Mouse (Mus musculus): ENCODE measurements around the gene 4930579F01Rik. TPM values are rescaled to one million over a fixed set of nuclear protein-coding genes. Genes with fewer than 3 reads are reported as not detected.
A peak's percentile ranks its signal among the peaks of the same experiment; 100 is the strongest.

Gene 4930579F01Rik
- polyA plus RNA-seq, 1 experiment from 2014 or later, result 0.12 TPM

DNA sequence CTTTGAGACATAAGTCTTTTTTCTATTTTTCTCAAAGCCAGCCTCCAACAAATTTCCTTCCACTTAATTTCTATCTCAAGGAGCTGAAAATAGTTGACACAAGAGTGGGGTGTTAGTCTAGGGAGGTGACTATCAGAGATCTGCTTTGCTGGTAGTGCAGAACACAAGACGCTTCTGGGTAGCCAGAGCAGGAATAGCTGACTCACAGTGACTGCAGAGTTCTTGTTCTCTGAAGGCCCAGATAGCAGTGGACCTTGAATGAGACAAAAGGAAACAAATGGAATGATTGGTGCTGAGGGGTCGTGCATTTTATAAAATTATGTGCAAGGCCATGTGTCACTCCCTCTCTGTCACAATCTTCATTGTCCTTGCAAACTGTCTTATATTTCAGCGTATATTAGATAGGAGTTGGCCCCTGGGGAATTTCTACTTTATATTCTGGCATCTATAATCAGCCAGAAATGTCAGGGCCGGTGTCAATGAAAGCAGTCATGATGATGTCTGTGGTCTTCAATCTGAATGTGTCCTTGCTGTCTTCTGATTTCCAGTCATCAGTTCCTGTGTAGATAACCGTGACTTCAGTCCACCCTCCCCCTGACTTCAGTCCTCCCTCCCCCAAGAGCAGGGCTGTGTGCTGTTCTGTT, 16.9 kb upstream of the 4930579F01Rik start:
- Histone ChIP-seq H3K27ac (ENCODE audit: low read depth, low read length) (no peak overlapping the region), H3K9ac (ENCODE audit: low read depth, low read length) (no peak overlapping the region), H3K27me3 (ENCODE audit: control insufficient read depth, insufficient read depth, low read length) (no peaks in the 10 kb centered on the region), H3K4me1 (ENCODE audit: control insufficient read depth, insufficient read depth, low read length) (no peaks in the 10 kb centered on the region), H3K9me3 (ENCODE audit: control insufficient read depth, low read length) (no peaks in the 10 kb centered on the region), H3K4me2 (replicated peaks; ENCODE audit: low read depth, low read length) (no peak overlapping the region), H3K4me3 (ENCODE audit: low read length) (no peak overlapping the region), H3K36me3 (ENCODE audit: control insufficient read depth, insufficient read depth, low read length) (no peaks in the 10 kb centered on the region)
- ATAC-seq (ENCODE audit: low FRiP score, low TSS enrichment), result no peak
- 83% methylated on average over 5 of the region's 5 CpGs for WGBS

DNA sequence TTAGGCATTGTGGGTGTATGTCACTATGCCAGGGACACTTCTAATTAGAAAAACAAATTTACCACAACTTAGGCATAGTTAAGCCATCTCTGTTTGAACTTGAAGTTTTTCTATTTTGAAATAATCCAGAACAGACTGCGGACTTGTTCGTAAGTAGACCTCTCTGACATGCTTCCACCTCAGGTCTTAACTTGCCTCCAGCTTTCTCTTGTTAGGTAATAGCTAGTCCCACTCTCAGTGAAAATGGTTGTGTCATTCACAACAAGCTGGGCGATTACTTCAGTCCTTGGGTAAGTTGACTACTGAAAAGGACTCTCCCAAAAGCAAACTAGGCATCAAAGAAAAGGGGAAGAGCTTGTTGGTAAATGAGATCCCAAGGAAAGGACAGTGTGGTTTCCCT, 15.2 kb upstream of the 4930579F01Rik start:
- no peaks in the 10 kb centered on the region for H3K4me1 ChIP-seq (ENCODE audit: control insufficient read depth, insufficient read depth, low read length)
- no peak overlapping the region for H3K4me2 ChIP-seq (replicated peaks; ENCODE audit: low read depth, low read length)
- no peaks in the 10 kb centered on the region for H3K9me3 ChIP-seq (ENCODE audit: control insufficient read depth, low read length)
- no peak overlapping the region for H3K27ac ChIP-seq (ENCODE audit: low read depth, low read length)
- H3K4me3 ChIP-seq (ENCODE audit: low read length), result no peak overlapping the region
- 93% methylated on average over 3 of the region's 3 CpGs for WGBS
- no peaks in the 10 kb centered on the region for H3K27me3 ChIP-seq (ENCODE audit: control insufficient read depth, insufficient read depth, low read length)
- no peak overlapping the region for H3K9ac ChIP-seq (ENCODE audit: low read depth, low read length)
- ATAC-seq (ENCODE audit: low FRiP score, low TSS enrichment), result no peak
- no peaks in the 10 kb centered on the region for H3K36me3 ChIP-seq (ENCODE audit: control insufficient read depth, insufficient read depth, low read length)

DNA sequence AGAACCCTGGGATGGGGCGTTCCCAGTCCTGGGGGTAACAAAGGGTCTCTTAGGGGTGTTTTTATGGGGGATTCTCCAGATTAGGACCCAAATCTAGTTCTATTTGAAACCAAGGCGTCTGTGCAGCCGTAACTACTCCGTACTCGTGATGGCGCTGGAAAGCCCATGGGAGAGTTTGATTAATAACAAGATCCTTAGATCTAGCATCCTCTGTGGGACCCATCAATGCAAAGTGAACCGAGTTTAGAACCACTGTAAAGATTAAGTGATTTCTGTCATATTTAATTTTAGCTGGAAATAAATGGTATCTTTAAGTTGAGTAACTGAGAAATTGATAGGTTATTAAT, 5.1 kb upstream of the 4930579F01Rik start:
- no peak overlapping the region for H3K4me2 ChIP-seq (replicated peaks; ENCODE audit: low read depth, low read length)
- 0 out of 2 replicates have a peak, but pooled peaks have one; percentile 11 for ATAC-seq (ENCODE audit: low FRiP score, low TSS enrichment)
- H3K4me1 ChIP-seq (ENCODE audit: control insufficient read depth, insufficient read depth, low read length), result no peaks in the 10 kb centered on the region
- no peak overlapping the region for H3K4me3 ChIP-seq (ENCODE audit: low read length)
- WGBS, result 69% methylated on average over 7 of the region's 7 CpGs
- no peak overlapping the region for H3K9ac ChIP-seq (ENCODE audit: low read depth, low read length)
- H3K27ac ChIP-seq (ENCODE audit: low read depth, low read length), result no peak overlapping the region
- no peaks in the 10 kb centered on the region for H3K9me3 ChIP-seq (ENCODE audit: control insufficient read depth, low read length)
- no peaks in the 10 kb centered on the region for H3K36me3 ChIP-seq (ENCODE audit: control insufficient read depth, insufficient read depth, low read length)
- H3K27me3 ChIP-seq (ENCODE audit: control insufficient read depth, insufficient read depth, low read length), result no peaks in the 10 kb centered on the region

GRCm38 (mm10) chr3:138197973-138198721, 4.5 kb upstream of the 4930579F01Rik start:
- Histone ChIP-seq H3K9ac (ENCODE audit: low read depth, low read length) (no peak overlapping the region), H3K27ac (ENCODE audit: low read depth, low read length) (no peak overlapping the region), H3K4me3 (ENCODE audit: low read length) (peak overlapping the region; percentile 22; the same call in 1 of the 2 replicates), H3K9me3 (ENCODE audit: control insufficient read depth, low read length) (no peaks in the 10 kb centered on the region), H3K4me1 (ENCODE audit: control insufficient read depth, insufficient read depth, low read length) (no peaks in the 10 kb centered on the region), H3K27me3 (ENCODE audit: control insufficient read depth, insufficient read depth, low read length) (no peaks in the 10 kb centered on the region), H3K4me2 (replicated peaks; ENCODE audit: low read depth, low read length) (peak overlapping the region; percentile 49), H3K36me3 (ENCODE audit: control insufficient read depth, insufficient read depth, low read length) (no peaks in the 10 kb centered on the region)
- peak; percentile 88 for ATAC-seq (ENCODE audit: low FRiP score, low TSS enrichment)
- WGBS, result 24% methylated on average over 20 of the region's 20 CpGs

DNA sequence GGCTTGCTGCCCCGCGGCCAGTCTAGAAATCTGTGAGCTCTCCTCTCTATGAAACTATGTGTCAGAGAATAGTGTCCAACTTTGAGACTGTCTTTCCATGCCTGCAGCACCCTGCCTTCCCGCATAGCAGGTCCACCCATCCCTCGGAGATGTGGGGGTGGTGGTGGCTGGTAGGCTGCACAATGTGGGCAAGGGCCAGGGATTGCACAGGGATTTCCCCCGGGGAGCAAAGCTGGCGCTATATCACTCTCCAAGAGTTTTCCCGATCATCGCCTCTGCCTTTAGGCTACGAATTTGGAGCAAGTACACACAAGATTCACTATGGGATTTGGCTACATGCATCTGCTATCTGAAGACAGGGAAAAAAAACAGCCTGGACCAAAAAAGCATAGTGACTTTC, 3.9 kb upstream of the 4930579F01Rik start:
- H3K4me1 ChIP-seq (ENCODE audit: control insufficient read depth, insufficient read depth, low read length), result no peaks in the 10 kb centered on the region
- peak overlapping the region; percentile 11; the same call in 1 of the 2 replicates for H3K4me2 ChIP-seq (replicated peaks; ENCODE audit: low read depth, low read length)
- WGBS, result 73% methylated on average over 9 of the region's 9 CpGs
- H3K9me3 ChIP-seq (ENCODE audit: control insufficient read depth, low read length), result no peaks in the 10 kb centered on the region
- no peaks in the 10 kb centered on the region for H3K36me3 ChIP-seq (ENCODE audit: control insufficient read depth, insufficient read depth, low read length)
- H3K27ac ChIP-seq (ENCODE audit: low read depth, low read length), result no peak overlapping the region
- H3K27me3 ChIP-seq (ENCODE audit: control insufficient read depth, insufficient read depth, low read length), result no peaks in the 10 kb centered on the region
- H3K4me3 ChIP-seq (ENCODE audit: low read length), result no peak overlapping the region
- H3K9ac ChIP-seq (ENCODE audit: low read depth, low read length), result no peak overlapping the region
- 0 out of 2 replicates have a peak, but pooled peaks have one; percentile 21 for ATAC-seq (ENCODE audit: low FRiP score, low TSS enrichment)

DNA sequence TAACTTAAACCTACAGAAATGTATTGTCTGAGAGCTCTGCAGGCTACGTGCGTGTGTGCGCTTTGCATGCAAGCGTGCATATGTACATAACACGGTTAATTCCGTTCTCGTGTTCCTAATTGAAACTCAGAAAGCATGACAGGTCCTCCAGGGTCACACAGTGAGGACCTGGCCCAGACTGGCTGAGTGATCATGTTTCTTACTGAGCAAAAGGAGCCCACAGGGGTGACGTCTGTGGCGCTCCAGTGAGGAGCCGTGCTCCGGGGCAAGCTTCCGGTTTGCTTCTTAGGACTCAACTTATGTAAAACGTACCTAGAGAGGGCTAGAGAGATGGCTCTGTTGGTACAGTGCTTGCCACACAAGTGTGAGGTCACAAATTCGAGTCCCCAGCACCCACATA, 3.5 kb upstream of the 4930579F01Rik start:
- Histone ChIP-seq H3K4me3 (ENCODE audit: low read length) (no peak overlapping the region), H3K9me3 (ENCODE audit: control insufficient read depth, low read length) (no peaks in the 10 kb centered on the region), H3K27ac (ENCODE audit: low read depth, low read length) (no peak overlapping the region), H3K9ac (ENCODE audit: low read depth, low read length) (no peak overlapping the region), H3K4me2 (replicated peaks; ENCODE audit: low read depth, low read length) (peak overlapping the region; percentile 11; the same call in 1 of the 2 replicates), H3K4me1 (ENCODE audit: control insufficient read depth, insufficient read depth, low read length) (no peaks in the 10 kb centered on the region), H3K27me3 (ENCODE audit: control insufficient read depth, insufficient read depth, low read length) (no peaks in the 10 kb centered on the region), H3K36me3 (ENCODE audit: control insufficient read depth, insufficient read depth, low read length) (no peaks in the 10 kb centered on the region)
- peak; percentile 86 for ATAC-seq (ENCODE audit: low FRiP score, low TSS enrichment)
- WGBS, result 43% methylated on average over 14 of the region's 14 CpGs

DNA sequence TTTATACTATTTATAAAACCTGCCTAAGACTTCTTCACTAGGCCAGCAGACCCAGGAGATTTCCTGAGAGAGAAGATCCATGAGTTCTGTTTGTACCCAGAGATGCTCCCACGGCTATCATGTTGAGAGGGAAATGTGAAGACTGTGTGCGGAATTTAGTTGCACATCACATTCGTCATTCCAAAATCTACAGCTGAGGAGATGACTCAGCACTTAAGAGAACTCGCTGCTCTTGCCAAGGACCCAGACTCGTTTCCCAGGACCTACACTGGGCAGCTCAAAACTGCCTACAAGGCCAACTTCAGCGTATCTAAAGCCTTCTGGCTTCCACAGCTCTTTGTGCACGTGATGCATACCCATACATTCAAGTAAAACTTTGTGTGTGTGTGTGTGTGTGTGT, 1.4 kb downstream of the 4930579F01Rik start:
- Histone ChIP-seq H3K4me2 (replicated peaks; ENCODE audit: low read depth, low read length) (no peak overlapping the region), H3K27ac (ENCODE audit: low read depth, low read length) (no peak overlapping the region), H3K4me3 (ENCODE audit: low read length) (no peak overlapping the region), H3K27me3 (ENCODE audit: control insufficient read depth, insufficient read depth, low read length) (no peaks in the 10 kb centered on the region), H3K9me3 (ENCODE audit: control insufficient read depth, low read length) (no peaks in the 10 kb centered on the region), H3K4me1 (ENCODE audit: control insufficient read depth, insufficient read depth, low read length) (no peaks in the 10 kb centered on the region), H3K9ac (ENCODE audit: low read depth, low read length) (no peak overlapping the region), H3K36me3 (ENCODE audit: control insufficient read depth, insufficient read depth, low read length) (no peaks in the 10 kb centered on the region)
- ATAC-seq (ENCODE audit: low FRiP score, low TSS enrichment), result no peak
- WGBS, result 79% methylated on average over 7 of the region's 7 CpGs

DNA sequence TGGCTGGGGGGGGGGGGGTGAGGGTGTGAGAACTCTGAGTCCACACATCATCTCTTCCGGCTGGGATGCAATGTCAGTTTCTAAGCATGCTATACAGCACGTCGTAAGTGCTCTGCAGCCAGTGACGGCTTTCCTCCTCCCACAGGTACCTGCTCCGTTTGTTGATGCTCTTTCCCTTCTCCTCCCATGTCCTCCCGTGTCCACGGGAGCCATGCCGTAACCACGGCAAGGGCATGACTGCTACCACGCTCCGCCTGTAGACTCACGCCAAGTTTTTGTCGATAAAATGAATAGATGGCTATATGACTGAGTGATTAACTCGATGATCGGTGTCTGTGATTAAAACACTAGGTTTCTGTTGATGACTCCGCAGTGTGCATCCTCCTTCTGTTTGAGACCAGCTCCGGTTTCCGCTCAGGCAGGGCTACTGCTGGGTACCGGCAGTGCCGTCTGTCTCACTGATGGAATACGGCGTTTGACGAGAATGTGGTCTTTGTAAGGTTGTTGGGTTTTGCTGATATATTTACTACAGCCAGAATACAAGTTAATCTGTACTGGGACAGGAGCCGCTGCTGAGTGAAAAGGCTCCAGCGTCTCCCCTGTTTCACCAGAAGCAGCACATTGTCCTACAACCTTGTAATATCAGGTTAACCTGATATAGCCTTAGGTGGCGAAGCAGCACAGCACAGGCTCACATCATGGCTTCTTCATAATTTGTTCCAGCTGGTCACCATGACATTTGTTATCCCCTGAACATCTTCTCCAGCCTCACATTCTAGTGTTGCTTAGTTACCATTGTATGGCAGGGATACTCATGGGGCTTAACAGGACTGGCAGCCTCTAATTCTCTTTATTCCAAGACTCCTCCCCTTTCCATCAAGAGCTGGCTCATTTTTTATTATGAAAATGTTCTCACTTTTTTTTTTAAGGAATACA, 7.4 kb downstream of the 4930579F01Rik start:
- H3K27ac ChIP-seq (ENCODE audit: low read depth, low read length), result no peak overlapping the region
- WGBS, result 85% methylated on average over 26 of the region's 26 CpGs
- no peak overlapping the region for H3K4me2 ChIP-seq (replicated peaks; ENCODE audit: low read depth, low read length)
- H3K9ac ChIP-seq (ENCODE audit: low read depth, low read length), result no peak overlapping the region
- H3K36me3 ChIP-seq (ENCODE audit: control insufficient read depth, insufficient read depth, low read length), result no peaks in the 10 kb centered on the region
- no peak overlapping the region for H3K4me3 ChIP-seq (ENCODE audit: low read length)
- no peaks in the 10 kb centered on the region for H3K4me1 ChIP-seq (ENCODE audit: control insufficient read depth, insufficient read depth, low read length)
- no peaks in the 10 kb centered on the region for H3K9me3 ChIP-seq (ENCODE audit: control insufficient read depth, low read length)
- no peak for ATAC-seq (ENCODE audit: low FRiP score, low TSS enrichment)
- H3K27me3 ChIP-seq (ENCODE audit: control insufficient read depth, insufficient read depth, low read length), result no peaks in the 10 kb centered on the region

All from kidney, embryonic 14.5 days (tissue).